Mouse (Mus musculus) embryonic fibroblast, embryonic 13.5 days (primary cell): ENCODE data around the gene Trim17.

Experiments
- CTCF ChIP-seq: IDR thresholded peaks from 2 replicates; pipeline ENCODE4 v1.5.1; 2011; ENCODE audit warnings: mild to moderate bottlenecking, control low read depth, low read length, moderate library complexity, borderline replicate concordance; ENCODE audit not compliant: insufficient read depth
- POLR2A ChIP-seq: IDR thresholded peaks from 2 replicates; pipeline ENCODE4 v1.6.1; 2011; ENCODE audit warnings: low read depth, mild to moderate bottlenecking, control low read depth, low read length, moderate library complexity

DNA sequence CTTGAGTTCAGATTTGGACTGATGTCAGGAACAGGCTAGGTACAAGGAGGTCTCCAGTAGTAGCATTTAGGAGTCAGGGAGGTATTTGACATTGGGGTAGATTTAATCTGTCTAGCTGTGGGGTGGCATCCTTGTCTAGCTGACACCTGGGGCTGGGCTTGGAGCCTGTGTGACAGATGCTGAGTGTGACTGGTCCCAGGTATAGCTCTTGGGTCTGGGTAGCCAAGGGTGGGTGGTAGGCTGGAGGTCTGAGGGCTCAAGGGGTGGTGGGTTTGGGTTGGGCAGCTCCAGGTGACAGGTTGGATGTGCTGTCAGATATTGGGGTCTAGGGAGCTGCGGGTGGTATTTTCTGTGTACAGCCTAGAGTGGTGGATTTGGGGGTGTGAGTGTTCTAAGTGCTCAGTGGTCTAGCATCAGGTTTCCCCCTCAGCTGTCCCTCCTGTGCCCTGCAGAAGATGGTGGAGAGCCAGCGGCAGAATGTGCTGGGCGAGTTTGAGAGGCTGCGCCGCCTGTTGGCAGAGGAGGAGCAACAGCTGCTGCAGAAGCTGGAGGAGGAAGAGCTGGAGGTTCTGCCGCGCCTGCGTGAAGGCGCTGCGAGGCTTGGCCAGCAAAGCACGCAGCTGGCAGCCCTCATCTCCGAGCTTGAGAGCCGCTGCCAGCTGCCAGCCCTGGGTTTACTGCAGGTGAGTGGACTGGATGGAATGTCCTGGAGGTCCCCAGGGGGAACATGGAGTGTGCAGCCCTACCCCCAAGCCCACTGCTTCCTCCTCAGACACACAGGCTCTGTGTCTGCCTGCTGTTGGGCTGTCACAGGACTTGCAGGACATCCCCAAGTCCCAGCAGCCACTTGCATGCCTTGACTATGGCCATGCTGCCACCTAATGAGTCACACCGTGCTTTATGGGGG, 27.3 kb downstream of the Trim17 start:
- no peak for TF ChIP-seq POLR2A
- peak; percentile 41; the same call in 1 of the 2 replicates for TF ChIP-seq CTCF
